7 mouse cellular contexts compared by ENCODE assay signal in the genomic region with DNA sequence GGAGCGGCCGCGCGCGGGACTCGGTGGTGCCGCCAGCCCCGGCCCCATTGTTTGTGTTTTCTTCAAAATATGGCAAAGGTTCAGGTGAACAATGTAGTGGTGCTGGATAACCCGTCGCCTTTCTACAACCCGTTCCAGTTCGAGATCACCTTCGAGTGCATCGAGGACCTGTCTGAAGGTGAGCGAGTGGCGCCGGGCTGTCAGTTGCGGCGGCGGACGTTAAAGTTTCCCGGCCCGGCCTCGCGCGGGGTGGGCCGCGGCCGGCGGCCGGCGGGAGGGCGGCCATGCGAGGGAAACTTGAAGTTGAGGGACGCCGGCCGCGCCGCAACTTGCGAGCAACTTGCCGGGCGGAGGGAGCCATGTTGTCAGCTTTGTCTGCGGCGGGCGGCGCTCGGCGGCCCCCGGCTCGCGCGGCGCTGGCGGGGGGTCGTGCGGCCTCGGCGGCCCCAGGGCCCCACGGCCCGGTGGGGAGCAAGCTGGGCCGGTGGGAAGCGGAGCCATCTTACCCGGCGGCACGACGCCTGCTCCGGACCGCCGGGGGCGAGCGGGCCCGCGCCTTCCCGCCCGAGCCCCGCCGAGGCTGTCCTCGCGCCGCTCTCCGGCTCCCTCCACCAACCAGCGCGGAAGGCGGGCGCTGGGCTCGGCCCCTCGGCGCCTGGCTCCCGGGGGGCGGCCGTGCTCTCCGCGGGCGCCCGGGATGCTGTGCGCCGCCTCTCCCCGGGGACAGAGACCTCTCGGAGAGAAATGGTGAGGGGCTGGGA. TPM values are rescaled to one million over a fixed set of nuclear protein-coding genes. Genes with fewer than 3 reads are reported as not detected.
DNase-seq lines count a peak whose midpoint lies in the region; ATAC-seq and TF ChIP-seq lines count a peak whose summit lies in the region.

No protein-coding gene starts in this region.

- no peak for TF ChIP-seq POLR2A in cortical plate, adult 2 months (IDR thresholded peaks at IDR 0.05; ENCODE audit: extremely low read depth, insufficient read depth, low read length)
- TF ChIP-seq POLR2A in spleen, adult 2 months (IDR thresholded peaks at IDR 0.05; ENCODE audit: low read depth, low read length): no peak

- TF ChIP-seq CTCF in cortical plate, adult 2 months (IDR thresholded peaks at IDR 0.05; ENCODE audit: extremely low read depth, insufficient read depth, low read length): no peak
- no peak for TF ChIP-seq CTCF in spleen, adult 2 months (IDR thresholded peaks at IDR 0.05; ENCODE audit: extremely low read depth, insufficient read depth, insufficient read length, insufficient replicate concordance)

- H3K27me3 ChIP-seq in intestine, embryonic 16.5 days (replicated peaks; ENCODE audit: control insufficient read depth, insufficient read depth, low read length): no peaks in the 10 kb centered on the region
- no peaks in the 10 kb centered on the region for H3K27me3 ChIP-seq in limb, embryonic 15.5 days
- no peaks in the 10 kb centered on the region for H3K27me3 ChIP-seq in midbrain, embryonic 14.5 days (ENCODE audit: control insufficient read depth, insufficient read depth, low read length)
- H3K27me3 ChIP-seq in spleen, adult 2 months (ENCODE audit: control insufficient read depth, insufficient read depth, low read length): no peaks in the 10 kb centered on the region

- H3K27ac ChIP-seq in cortical plate, adult 2 months (ENCODE audit: insufficient read depth, low read length): peak overlapping the region; percentile 82
- peak overlapping the region; percentile 98 for H3K27ac ChIP-seq in intestine, embryonic 16.5 days (ENCODE audit: low read length)
- peak overlapping the region; percentile 99 for H3K27ac ChIP-seq in limb, embryonic 15.5 days
- H3K27ac ChIP-seq in midbrain, embryonic 14.5 days (replicated peaks; ENCODE audit: low read depth, low read length): peak overlapping the region; percentile 93
- peak overlapping the region; percentile 92 for H3K27ac ChIP-seq in spleen, adult 2 months (ENCODE audit: insufficient read depth, low read length)

- peaks cover 2% of the 10 kb centered on the region; the same call in 1 of the 2 replicates for H3K4me1 ChIP-seq in cortical plate, adult 2 months (ENCODE audit: control insufficient read depth, insufficient read depth, low read length)
- peaks cover 10% of the 10 kb centered on the region; the same call in 1 of the 2 replicates for H3K4me1 ChIP-seq in intestine, embryonic 16.5 days (ENCODE audit: control insufficient read depth, insufficient read depth, low read length)
- H3K4me1 ChIP-seq in limb, embryonic 15.5 days: peaks cover 7% of the 10 kb centered on the region; the same call in 1 of the 2 replicates
- peaks cover 31% of the 10 kb centered on the region for H3K4me1 ChIP-seq in midbrain, embryonic 14.5 days (ENCODE audit: control insufficient read depth, insufficient read depth, low read length)
- peaks cover 12% of the 10 kb centered on the region for H3K4me1 ChIP-seq in spleen, adult 2 months (ENCODE audit: control insufficient read depth, insufficient read depth, insufficient read length)

- H3K4me2 ChIP-seq in intestine, embryonic 16.5 days (ENCODE audit: low read depth, low read length): peak overlapping the region; percentile 54
- peak overlapping the region; percentile 58 for H3K4me2 ChIP-seq in limb, embryonic 15.5 days
- H3K4me2 ChIP-seq in midbrain, embryonic 14.5 days (ENCODE audit: low read length): peak overlapping the region; percentile 74

- no peaks in the 10 kb centered on the region for H3K9me3 ChIP-seq in intestine, embryonic 16.5 days (ENCODE audit: control insufficient read depth, low read length)
- no peaks in the 10 kb centered on the region for H3K9me3 ChIP-seq in limb, embryonic 15.5 days
- no peaks in the 10 kb centered on the region for H3K9me3 ChIP-seq in midbrain, embryonic 14.5 days (ENCODE audit: control insufficient read depth, low read length)

- peak; percentile 42 for ATAC-seq in granulocyte monocyte progenitor cell, adult 5-6 weeks (replicated peaks; ENCODE audit: poor library complexity, severe bottlenecking)
- ATAC-seq in intestine, embryonic 16.5 days: peak; percentile 47
- 0 out of 2 replicates have a peak, but pooled peaks have one; percentile 32 for ATAC-seq in limb, embryonic 15.5 days (ENCODE audit: insufficient number of reproducible peaks, low FRiP score, low TSS enrichment, low read depth)
- peak; percentile 44 for ATAC-seq in midbrain, embryonic 14.5 days (ENCODE audit: low FRiP score, low TSS enrichment)

- under 1% methylated on average over 95 of the region's 99 CpGs for WGBS in intestine, embryonic 16.5 days
- WGBS in limb, embryonic 15.5 days: under 1% methylated on average over 99 of the region's 99 CpGs
- WGBS in midbrain, embryonic 14.5 days: under 1% methylated on average over 88 of the region's 99 CpGs
- WGBS in spleen, adult 2 months: under 1% methylated on average over 80 of the region's 99 CpGs

- peak; percentile 67 for DNase-seq in Muller cell, postnatal 12 days (ENCODE audit: inconsistent ontology term)
- DNase-seq in midbrain, embryonic 14.5 days: peak; percentile 69
- peak; percentile 2 to 41 for DNase-seq in spleen, adult 2 months (ENCODE audit: low read depth in 1 of 2, low spot score in 2 of 2)

- H3K36me3 ChIP-seq in intestine, embryonic 16.5 days (ENCODE audit: control insufficient read depth, insufficient read depth, low read length): no peaks in the 10 kb centered on the region
- H3K36me3 ChIP-seq in limb, embryonic 15.5 days: no peaks in the 10 kb centered on the region; the same call in 1 of the 2 replicates
- H3K36me3 ChIP-seq in midbrain, embryonic 14.5 days (ENCODE audit: control insufficient read depth, insufficient read depth, low read length): peaks cover 10% of the 10 kb centered on the region
- H3K36me3 ChIP-seq in spleen, adult 2 months (ENCODE audit: control insufficient read depth, insufficient read depth, low read length): no peaks in the 10 kb centered on the region

- peak overlapping the region; percentile 53 for H3K4me3 ChIP-seq in cortical plate, adult 2 months (ENCODE audit: insufficient read depth, low read length)
- H3K4me3 ChIP-seq in intestine, embryonic 16.5 days (ENCODE audit: low read length): peak overlapping the region; percentile 85
- peak overlapping the region; percentile 94 for H3K4me3 ChIP-seq in limb, embryonic 15.5 days
- peak overlapping the region; percentile 90 for H3K4me3 ChIP-seq in midbrain, embryonic 14.5 days (replicated peaks; ENCODE audit: low read depth, low read length)
- peak overlapping the region; percentile 87 for H3K4me3 ChIP-seq in spleen, adult 2 months (ENCODE audit: extremely low read depth, insufficient read depth, insufficient read length)

- H3K9ac ChIP-seq in intestine, embryonic 16.5 days (ENCODE audit: low read depth, low read length): peak overlapping the region; percentile 93
- peak overlapping the region; percentile 93 for H3K9ac ChIP-seq in limb, embryonic 15.5 days
- peak overlapping the region; percentile 83 for H3K9ac ChIP-seq in midbrain, embryonic 14.5 days (replicated peaks; ENCODE audit: low read length)

RNA-seq across cellular contexts. Expression of a gene that starts 0.7 kb away (rescaled TPM):
- 16.8 and 17.0 TPM in 2 replicates for polyA plus RNA-seq in cortical plate, adult 2 months (2012; rRNA removed)
- 99.2 and 116 TPM in 2 replicates for total RNA-seq in granulocyte monocyte progenitor cell, adult 5-6 weeks (2014; fragmentation: Nextera tagmentation)
- total RNA-seq in granulocyte monocyte progenitor cell, adult 5-6 weeks (2017): 113 and 122 TPM in 2 replicates
- 65.1 and 71.2 TPM in 2 replicates for polyA plus RNA-seq in intestine, embryonic 16.5 days (2015; fragmentation: Nextera tagmentation; extraction: Ambion mirVana)
- polyA plus RNA-seq in limb, embryonic 15.5 days (2015; fragmentation: Nextera tagmentation; extraction: Ambion mirVana): 75.8 and 89.4 TPM in 2 replicates
- 81.1 and 92.6 TPM in 2 replicates for polyA plus RNA-seq in midbrain, embryonic 14.5 days (2014; fragmentation: Nextera tagmentation; extraction: Ambion mirVana)
- polyA plus RNA-seq in spleen, adult 2 months (2012; rRNA removed): 2.4 and 2.6 TPM in 2 replicates

RNA-seq across cellular contexts. Expression of a gene that starts 32.9 kb away (rescaled TPM):
- 3.8 TPM in 2 replicates for polyA plus RNA-seq in cortical plate, adult 2 months (2012; rRNA removed)
- 22.4 and 23.8 TPM in 2 replicates for total RNA-seq in granulocyte monocyte progenitor cell, adult 5-6 weeks (2014; fragmentation: Nextera tagmentation)
- total RNA-seq in granulocyte monocyte progenitor cell, adult 5-6 weeks (2017): 10.8 and 29.0 TPM in 2 replicates
- polyA plus RNA-seq in intestine, embryonic 16.5 days (2015; fragmentation: Nextera tagmentation; extraction: Ambion mirVana): 5.6 and 5.8 TPM in 2 replicates
- 8.5 and 9.3 TPM in 2 replicates for polyA plus RNA-seq in limb, embryonic 15.5 days (2015; fragmentation: Nextera tagmentation; extraction: Ambion mirVana)
- 7.6 and 7.7 TPM in 2 replicates for polyA plus RNA-seq in midbrain, embryonic 14.5 days (2014; fragmentation: Nextera tagmentation; extraction: Ambion mirVana)
- 3.5 and 7.1 TPM in 2 replicates for polyA plus RNA-seq in spleen, adult 2 months (2012; rRNA removed)

Comparison
In these comparisons a context has a peak if more than half of its experiments do, and no peak if none do; other contexts are left out.
1. Peak in every context shown above with its lines: DNase-seq, ATAC-seq, H3K4me3 ChIP-seq and H3K27ac ChIP-seq.